10 mouse cellular contexts compared by ENCODE assay signal in the genomic region with DNA sequence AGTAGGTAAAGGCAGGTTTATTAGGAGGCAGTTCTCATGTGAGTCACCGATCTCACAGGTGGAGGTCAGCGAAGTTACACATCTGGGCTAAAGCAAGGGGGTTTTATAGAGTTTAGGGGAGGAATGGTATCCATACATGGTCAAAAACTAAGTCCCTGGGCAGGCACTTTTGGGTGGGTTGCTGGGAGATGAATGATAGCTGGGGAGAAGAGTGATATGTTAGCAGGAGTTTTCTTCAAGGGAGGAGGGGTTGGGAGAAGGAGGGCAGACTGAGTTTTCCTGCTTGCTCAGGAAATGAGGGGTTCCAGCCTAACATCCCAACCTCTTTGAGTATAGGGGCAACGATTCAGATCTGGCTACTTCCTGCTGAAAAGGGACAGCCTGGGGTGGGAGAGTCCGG. TPM values are rescaled to one million over a fixed set of nuclear protein-coding genes. Genes with fewer than 3 reads are reported as not detected.
DNase-seq lines count a peak whose midpoint lies in the region; ATAC-seq and TF ChIP-seq lines count a peak whose summit lies in the region.
"Had no signal": no experiment of that assay in that cellular context is flagged by ENCODE, and none has a peak within 500 bp of the region (broad histone marks: within the 10 kb centered on the region; RNA-seq: fewer than 3 reads in every experiment).

Gene 6820408C15Rik, plus strand, starts transcription at position 301 of the 400 bp plus-strand sequence.

- peak within 1 kb of the TSS; percentile 72 for H3K4me3 ChIP-seq in heart, embryonic 16.5 days (ENCODE audit: low read length)
- H3K4me3 ChIP-seq in bone marrow, adult 2 months (replicated peaks; ENCODE audit: control insufficient read depth, low read depth, low read length), result peak within 1 kb of the TSS; percentile 66
- peak within 1 kb of the TSS; percentile 97 for H3K4me3 ChIP-seq in hindbrain, embryonic 10.5 days
- peak within 1 kb of the TSS; percentile 84 for H3K4me3 ChIP-seq in midbrain, embryonic 10.5 days

- peak within 1 kb of the TSS; percentile 99 for H3K9ac ChIP-seq in heart, embryonic 16.5 days (ENCODE audit: low read length)

- WGBS in heart, embryonic 16.5 days, result 29% methylated on average over 4 of the region's 4 CpGs
- WGBS in bone marrow, adult 2 months, result 46% methylated on average over 4 of the region's 4 CpGs
- 30% methylated on average over 4 of the region's 4 CpGs for WGBS in hindbrain, embryonic 10.5 days
- WGBS in midbrain, embryonic 10.5 days, result 33% methylated on average over 4 of the region's 4 CpGs

- H3K27ac ChIP-seq in heart, embryonic 16.5 days (ENCODE audit: low read length), result peak within 1 kb of the TSS; percentile 99
- peak within 1 kb of the TSS; percentile 44; the same call in 1 of the 2 replicates for H3K27ac ChIP-seq in bone marrow, adult 2 months (ENCODE audit: control insufficient read depth, insufficient read depth, low read depth, low read length, poor library complexity)
- peak within 1 kb of the TSS; percentile 100 for H3K27ac ChIP-seq in hindbrain, embryonic 10.5 days
- H3K27ac ChIP-seq in midbrain, embryonic 10.5 days (replicated peaks), result peak within 1 kb of the TSS; percentile 98

- 0 out of 2 replicates have a peak, but pooled peaks cover 2% of the 10 kb centered on the region for H3K36me3 ChIP-seq in heart, embryonic 16.5 days (ENCODE audit: control insufficient read depth, insufficient read depth)
- H3K36me3 ChIP-seq in hindbrain, embryonic 10.5 days, result 0 out of 2 replicates have a peak, but pooled peaks cover 7% of the 10 kb centered on the region
- H3K36me3 ChIP-seq in midbrain, embryonic 10.5 days, result peaks cover 8% of the 10 kb centered on the region; the same call in 1 of the 2 replicates

- TF ChIP-seq POLR2A in bone marrow, adult 2 months (IDR thresholded peaks at IDR 0.05; ENCODE audit: borderline replicate concordance, control insufficient read depth, low read depth, low read length), result no peak

- no peak for TF ChIP-seq CTCF in bone marrow, adult 2 months (IDR thresholded peaks at IDR 0.05; ENCODE audit: control insufficient read depth, insufficient read depth, low read length)

- ATAC-seq in heart, embryonic 16.5 days (replicated peaks; ENCODE audit: extremely low read depth, insufficient read depth, low FRiP score), result no peak

- peaks cover 23% of the 10 kb centered on the region for H3K4me1 ChIP-seq in heart, embryonic 16.5 days (ENCODE audit: control insufficient read depth, insufficient read depth, low read length)
- no peaks in the 10 kb centered on the region for H3K4me1 ChIP-seq in bone marrow, adult 2 months (ENCODE audit: control insufficient read depth, insufficient read depth, low read length)
- H3K4me1 ChIP-seq in hindbrain, embryonic 10.5 days (replicated peaks), result peaks cover 41% of the 10 kb centered on the region
- peaks cover 39% of the 10 kb centered on the region for H3K4me1 ChIP-seq in midbrain, embryonic 10.5 days

- no peaks in the 10 kb centered on the region for H3K27me3 ChIP-seq in heart, embryonic 16.5 days (ENCODE audit: control insufficient read depth, insufficient read depth, low read length)
- no peaks in the 10 kb centered on the region for H3K27me3 ChIP-seq in hindbrain, embryonic 10.5 days (ENCODE audit: insufficient read depth, poor library complexity, severe bottlenecking)
- H3K27me3 ChIP-seq in midbrain, embryonic 10.5 days (ENCODE audit: low read depth, poor library complexity, severe bottlenecking), result no peaks in the 10 kb centered on the region

- peak within 1 kb of the TSS; percentile 88 for H3K4me2 ChIP-seq in heart, embryonic 16.5 days (ENCODE audit: low read depth, low read length)

- intact Hi-C loops in heart, postnatal 25 days (cut with DNase I), result loop anchor here (2.0 kb wide), 2 partner anchors 16 to 20 kb away; partner anchors contain the start of gene Sox12
- intact Hi-C loops in left cerebral cortex, postnatal 14 days (cut with DNase I), result no loop called here
- intact Hi-C loops in left cerebral cortex, postnatal 25 days (cut with DNase I), result no loop called here

- no peak for DNase-seq in heart, postnatal 25 days (ENCODE audit: low spot score)
- no peak for DNase-seq in hindbrain, embryonic 10.5 days (ENCODE audit: low spot score)
- DNase-seq in midbrain, embryonic 10.5 days (ENCODE audit: low spot score), result no peak
- DNase-seq in left cerebral cortex, postnatal 14 days (ENCODE audit: low spot score in 2 of 2), result no peak
- no peak for DNase-seq in left cerebral cortex, postnatal 25 days (ENCODE audit: low spot score in 2 of 2)
- no peak for DNase-seq in frontal cortex, postnatal 10 days (ENCODE audit: low spot score in 2 of 2)

- peaks cover 6% of the 10 kb centered on the region; the same call in 1 of the 2 replicates for H3K9me3 ChIP-seq in heart, embryonic 16.5 days (replicated peaks; ENCODE audit: control insufficient read depth, low read length)
- H3K9me3 ChIP-seq in hindbrain, embryonic 10.5 days, result peaks cover 14% of the 10 kb centered on the region
- peaks cover 7% of the 10 kb centered on the region; the same call in 1 of the 2 replicates for H3K9me3 ChIP-seq in midbrain, embryonic 10.5 days (replicated peaks)

RNA-seq across cellular contexts. Expression of gene 6820408C15Rik, which starts in this region (rescaled TPM):
- polyA plus RNA-seq in heart, embryonic 16.5 days (2015; fragmentation: Nextera tagmentation; extraction: Ambion mirVana), result 3.5 TPM in 2 replicates
- total RNA-seq in heart, postnatal 25 days (2021), result 1 to 10 TPM; 2.8 to 3.0 TPM
- 0.66 and 2.9 TPM in 2 replicates for polyA plus RNA-seq in bone marrow, adult 2 months (2011; ENCODE audit: insufficient read depth, insufficient read length, low replicate concordance, missing spikeins)
- 1.3 and 3.3 TPM in 2 replicates for polyA plus RNA-seq in hindbrain, embryonic 10.5 days (2016; fragmentation: Nextera tagmentation; extraction: Ambion mirVana)
- polyA plus RNA-seq in midbrain, embryonic 10.5 days (2016; fragmentation: Nextera tagmentation; extraction: Ambion mirVana), result 0.99 and 1.2 TPM in 2 replicates
- 1 to 10 TPM; 3.1 to 3.3 TPM for total RNA-seq in left cerebral cortex, postnatal 14 days (2021)
- 1 to 10 TPM; 2.1 to 2.2 TPM for total RNA-seq in left cerebral cortex, postnatal 25 days (2021)
- total RNA-seq: CH12.LX had no signal
- polyA plus RNA-seq: large intestine, adult 2 months had no signal

Comparison
In these comparisons a context has a peak if more than half of its experiments do, and no peak if none do; other contexts are left out.
1. H3K27ac ChIP-seq: peak in every context shown above with its lines; median percentile 100 in hindbrain, embryonic 10.5 days; 99 in heart, embryonic 16.5 days; 98 in midbrain, embryonic 10.5 days; 44 in bone marrow, adult 2 months.